Mouse (Mus musculus): Measurements from ENCODE around the gene St3gal2.

DNA sequence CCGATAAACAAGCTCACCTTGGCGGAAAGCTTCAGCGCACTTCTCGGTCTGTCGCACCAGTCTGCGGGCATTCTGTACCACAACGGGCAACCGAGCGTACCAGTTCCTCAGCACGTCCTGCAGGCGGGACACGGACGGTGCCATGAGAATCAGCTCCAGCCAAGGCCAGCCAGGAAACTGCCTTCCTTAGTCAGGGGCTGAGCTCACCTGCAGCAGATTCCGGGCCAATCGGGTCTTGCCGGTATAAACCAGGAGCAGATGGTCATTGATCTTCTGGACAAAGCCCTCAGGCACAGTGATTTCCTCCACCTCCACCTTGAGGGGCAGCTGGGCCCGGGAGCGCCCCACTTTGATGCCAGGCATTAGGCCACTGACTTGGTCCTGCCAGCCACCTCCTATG lies 35.9 kb upstream of the St3gal2 start:
- no peak for TF ChIP-seq CTCF (conservative IDR thresholded peaks at IDR 0.05 in 1 of 2, IDR thresholded peaks at IDR 0.05 in 1 of 2; ENCODE audit: low read depth in 2 of 2, low read length in 2 of 2)
- no peak for TF ChIP-seq PAX5 (IDR thresholded peaks at IDR 0.05; ENCODE audit: low read length)
- no peak for TF ChIP-seq EP300 (IDR thresholded peaks at IDR 0.05; ENCODE audit: low read length)
- no peak for TF ChIP-seq TCF12 (IDR thresholded peaks at IDR 0.05; ENCODE audit: low read depth, low read length)
- TF ChIP-seq POLR2A (IDR thresholded peaks at IDR 0.05; ENCODE audit: low read depth, low read length): no peak
- TF ChIP-seq GABPA (IDR thresholded peaks at IDR 0.05; ENCODE audit: insufficient replicate concordance, low read depth, low read length): no peak
- no peak for TF ChIP-seq MAZ (IDR thresholded peaks at IDR 0.05; ENCODE audit: low read depth, low read length)
- no peak for TF ChIP-seq NRF1 (IDR thresholded peaks at IDR 0.05; ENCODE audit: low read depth, low read length)
